Mouse (Mus musculus) forebrain, embryonic 11.5 days (tissue): ENCODE measurements at regions not wholly inside any gene's neighbourhood (a gene's known extent, or its start where the extent isn't known, plus 50 kb on each side); places are given as distances from the start of the nearest gene placed in this dataset.

Experiments
- ATAC-seq: fragments of 200-750 bp; cut with Nextera tagmentation; replicated peaks from 2 replicates; pipeline ENCODE4 v1.8.0; 2017; ENCODE audit warnings: moderate TSS enrichment; ENCODE audit not compliant: low FRiP score
- DNase-seq: peaks from one replicate; pipeline ENCODE4 v3.0.0-alpha.2; 2017; ENCODE audit warnings: low spot score
- H3K27ac ChIP-seq: fragments of 300-500 bp; sonication (generic); 2 replicates; pipeline ENCODE4 v1.5.1; 2014; ENCODE audit warnings: low read depth, low read length
- H3K27me3 ChIP-seq: fragments of 300-500 bp; sonication (generic); 2 replicates; pipeline ENCODE4 v1.6.1; 2014; ENCODE audit warnings: mild to moderate bottlenecking, low read length, mixed read lengths; ENCODE audit not compliant: control insufficient read depth, insufficient read depth
- H3K36me3 ChIP-seq: fragments of 300-500 bp; sonication (generic); 2 replicates; pipeline ENCODE4 v1.6.1; 2014; ENCODE audit warnings: mild to moderate bottlenecking, low read length, moderate library complexity, mixed read lengths; ENCODE audit not compliant: control insufficient read depth, insufficient read depth
- H3K4me1 ChIP-seq: fragments of 300-500 bp; sonication (generic); replicated peaks from 2 replicates; pipeline ENCODE4 v1.6.1; 2014; ENCODE audit warnings: low read length, mixed read lengths; ENCODE audit not compliant: control insufficient read depth, insufficient read depth
- H3K4me2 ChIP-seq: fragments of 300-500 bp; sonication (generic); 2 replicates; pipeline ENCODE4 v1.6.1; 2014; ENCODE audit warnings: low read depth, mild to moderate bottlenecking, low read length, moderate library complexity, mixed read lengths; ENCODE audit not compliant: severe bottlenecking
- H3K4me3 ChIP-seq: fragments of 300-500 bp; sonication (generic); 2 replicates; pipeline ENCODE4 v1.5.1; 2014; ENCODE audit warnings: low read depth, low read length
- H3K9ac ChIP-seq: fragments of 300-500 bp; sonication (generic); 2 replicates; pipeline ENCODE4 v1.6.1; 2014; ENCODE audit warnings: low read length
- H3K9me3 ChIP-seq: fragments of 300-500 bp; sonication (generic); 2 replicates; pipeline ENCODE4 v1.6.1; 2016; ENCODE audit warnings: low read length, mixed read lengths; ENCODE audit not compliant: control insufficient read depth
- WGBS: fragments of 180-500 bp; shearing (Covaris S2); extraction: QIAGEN DNeasy Blood & Tissue Kit; methylation state at CpG from one replicate; pipeline ENCODE4 v1.1.7; 2014; 5-methylcytosine and 5-hydroxymethylcytosine counted together

- ATAC-seq, result peak; percentile 69
- no peak overlapping the region for H3K4me3 ChIP-seq
- no peaks in the 10 kb centered on the region for H3K27me3 ChIP-seq
- H3K27ac ChIP-seq, result peak overlapping the region; percentile 37; the same call in 1 of the 2 replicates
- H3K4me1 ChIP-seq, result peaks cover 12% of the 10 kb centered on the region; the same call in 1 of the 2 replicates
- no peak overlapping the region for H3K4me2 ChIP-seq
- H3K9ac ChIP-seq, result no peak overlapping the region
- no peaks in the 10 kb centered on the region for H3K9me3 ChIP-seq
- no peak for DNase-seq
- WGBS, result 51% methylated on average over 9 of the region's 9 CpGs
- no peaks in the 10 kb centered on the region for H3K36me3 ChIP-seq
Measured at GRCm38 (mm10) chr12:12509164-12509937, 247.4 kb downstream of the Fam49a start.

- Histone ChIP-seq H3K36me3 (no peaks in the 10 kb centered on the region), H3K9me3 (no peaks in the 10 kb centered on the region), H3K9ac (no peak overlapping the region), H3K4me1 (peaks cover 12% of the 10 kb centered on the region; the same call in 1 of the 2 replicates), H3K27ac (peak overlapping the region; percentile 37; the same call in 1 of the 2 replicates), H3K27me3 (no peaks in the 10 kb centered on the region), H3K4me2 (no peak overlapping the region), H3K4me3 (no peak overlapping the region)
- 53% methylated on average over 9 of the region's 9 CpGs for whole genome bisulfite sequencing
- ATAC-seq (no peak; the same call in 1 of the 2 replicates), DNase-seq (no peak)
Measured at GRCm38 (mm10) chr12:12508487-12509125, 246.7 kb downstream of the Fam49a start.

GRCm38 (mm10) chr12:12506671-12507070, 244.7 kb downstream of the Fam49a start:
- DNase-seq (no peak), ATAC-seq (no peak)
- Histone ChIP-seq H3K9ac (no peak overlapping the region), H3K9me3 (no peaks in the 10 kb centered on the region), H3K4me3 (no peak overlapping the region), H3K27me3 (no peaks in the 10 kb centered on the region), H3K36me3 (no peaks in the 10 kb centered on the region), H3K4me1 (peaks cover 12% of the 10 kb centered on the region; the same call in 1 of the 2 replicates), H3K27ac (no peak overlapping the region), H3K4me2 (no peak overlapping the region)
- WGBS, result 88% methylated on average over 3 of the region's 3 CpGs

- Histone ChIP-seq H3K36me3 (no peaks in the 10 kb centered on the region), H3K4me1 (peaks cover 12% of the 10 kb centered on the region; the same call in 1 of the 2 replicates), H3K4me3 (no peak overlapping the region), H3K27ac (no peak overlapping the region), H3K4me2 (no peak overlapping the region), H3K9ac (no peak overlapping the region), H3K27me3 (no peaks in the 10 kb centered on the region), H3K9me3 (no peaks in the 10 kb centered on the region)
- ATAC-seq (no peak), DNase-seq (no peak)
- 87% methylated on average over 4 of the region's 4 CpGs for WGBS
Measured at GRCm38 (mm10) chr12:12505590-12505989, 243.7 kb downstream of the Fam49a start.

GRCm38 (mm10) chr12:12499903-12500302, 238.0 kb downstream of the Fam49a start:
- H3K4me1 ChIP-seq, result no peaks in the 10 kb centered on the region
- ATAC-seq, result no peak
- no peak overlapping the region for H3K27ac ChIP-seq
- no peaks in the 10 kb centered on the region for H3K36me3 ChIP-seq
- H3K9me3 ChIP-seq, result no peaks in the 10 kb centered on the region
- H3K4me3 ChIP-seq, result no peak overlapping the region
- no peak for DNase-seq
- H3K4me2 ChIP-seq, result no peak overlapping the region
- no peaks in the 10 kb centered on the region for H3K27me3 ChIP-seq
- no peak overlapping the region for H3K9ac ChIP-seq
- WGBS, result 52% methylated on average over 3 of the region's 3 CpGs

- no peak overlapping the region for H3K9ac ChIP-seq
- H3K27me3 ChIP-seq, result no peaks in the 10 kb centered on the region
Measured at GRCm38 (mm10) chr12:12498621-12499020, 236.7 kb downstream of the Fam49a start.

GRCm38 (mm10) chr12:12497277-12497841, 235.4 kb downstream of the Fam49a start:
- Histone ChIP-seq H3K36me3 (no peaks in the 10 kb centered on the region), H3K27me3 (no peaks in the 10 kb centered on the region), H3K4me1 (no peaks in the 10 kb centered on the region), H3K27ac (no peak overlapping the region), H3K4me3 (no peak overlapping the region), H3K4me2 (no peak overlapping the region), H3K9me3 (no peaks in the 10 kb centered on the region), H3K9ac (no peak overlapping the region)
- WGBS, result 91% methylated on average over 6 of the region's 6 CpGs
- DNase-seq (no peak), ATAC-seq (no peak)

More at GRCm38 (mm10) chr12:12498621-12499020, 236.7 kb downstream of the Fam49a start:
- no peak for ATAC-seq
- no peaks in the 10 kb centered on the region for H3K9me3 ChIP-seq
- H3K4me1 ChIP-seq, result no peaks in the 10 kb centered on the region
- H3K27ac ChIP-seq, result no peak overlapping the region
- no peak overlapping the region for H3K4me3 ChIP-seq
- no peak overlapping the region for H3K4me2 ChIP-seq
- no peaks in the 10 kb centered on the region for H3K36me3 ChIP-seq
- DNase-seq, result no peak

- no peaks in the 10 kb centered on the region for H3K27me3 ChIP-seq
- H3K9ac ChIP-seq, result no peak overlapping the region
- H3K4me3 ChIP-seq, result no peak overlapping the region
- H3K27ac ChIP-seq, result no peak overlapping the region
- no peak overlapping the region for H3K4me2 ChIP-seq
- no peak for ATAC-seq
- H3K9me3 ChIP-seq, result no peaks in the 10 kb centered on the region
- 93% methylated on average over 7 of the region's 7 CpGs for WGBS
- H3K36me3 ChIP-seq, result no peaks in the 10 kb centered on the region
- H3K4me1 ChIP-seq, result no peaks in the 10 kb centered on the region
- DNase-seq, result no peak
Measured at GRCm38 (mm10) chr12:12496593-12497141, 234.7 kb downstream of the Fam49a start.
